Comparison of ENCODE assay signal across 12 mouse cellular contexts in genomic region chr12:3209163-3209562, GRCm38 (mm10).
DNase-seq lines count a peak whose midpoint lies in the region; ATAC-seq and TF ChIP-seq lines count a peak whose summit lies in the region.
"Had no signal": no experiment of that assay in that cellular context is flagged by ENCODE, and none has a peak within 500 bp of the region (broad histone marks: within the 10 kb centered on the region; RNA-seq: fewer than 3 reads in every experiment).

No protein-coding gene starts in this region.

- peak; percentile 41; the same call in 1 of the 2 replicates for TF ChIP-seq CTCF in kidney, postnatal 0 days (IDR thresholded peaks at IDR 0.05; ENCODE audit: low read depth)
- no peak for TF ChIP-seq CTCF in kidney, adult 2 months (conservative IDR thresholded peaks at IDR 0.05; ENCODE audit: insufficient read depth, insufficient read length, low read depth, low read length)

- ATAC-seq in kidney, postnatal 0 days (replicated peaks; ENCODE audit: low FRiP score, low read depth), result no peak

- peak; percentile 18 for DNase-seq in adrenal gland, postnatal 10 days
- DNase-seq in adrenal gland, adult 8-10 months, result no peak
- peak; percentile 22 for DNase-seq in kidney, postnatal 0 days (ENCODE audit: low spot score)
- DNase-seq in kidney, adult 2 months, result no peak
- peak; percentile 47 for DNase-seq in 416B (ENCODE audit: low read depth)
- peak; percentile 7 for DNase-seq in adrenal gland, postnatal 25 days
- DNase-seq in natural killer cell, adult 2 months (ENCODE audit: low spot score in 2 of 2), result no peak
- DNase-seq in spleen, postnatal 10 days (ENCODE audit: low spot score in 2 of 2), result no peak
- DNase-seq: B cell, adult 2 months; gastrocnemius, postnatal 14 days had no signal

- 59% methylated on average over 1 of the region's 1 CpGs for WGBS in kidney, postnatal 0 days
- 53% methylated on average over 1 of the region's 1 CpGs for WGBS in kidney, adult 2 months

- TF ChIP-seq POLR2A in kidney, adult 2 months (IDR thresholded peaks at IDR 0.05; ENCODE audit: low read depth, low read length), result no peak

- H3K4me1 ChIP-seq in kidney, postnatal 0 days (replicated peaks; ENCODE audit: insufficient read depth, low read length), result no peaks in the 10 kb centered on the region
- H3K4me1 ChIP-seq in kidney, adult 2 months (ENCODE audit: control insufficient read depth, insufficient read depth, low read length), result no peaks in the 10 kb centered on the region
- H3K4me1 ChIP-seq: heart, embryonic 15.5 days; lung, embryonic 15.5 days had no signal

- H3K27ac ChIP-seq in kidney, postnatal 0 days, result no peak overlapping the region
- H3K27ac ChIP-seq in kidney, adult 2 months (ENCODE audit: insufficient read depth, low read depth, low read length), result no peak overlapping the region
- H3K27ac ChIP-seq: heart, embryonic 15.5 days; lung, embryonic 15.5 days had no signal

- H3K9me3 ChIP-seq in kidney, postnatal 0 days (replicated peaks; ENCODE audit: low read length), result no peaks in the 10 kb centered on the region
- H3K9me3 ChIP-seq: heart, embryonic 15.5 days; lung, embryonic 15.5 days had no signal

- no peak overlapping the region for H3K9ac ChIP-seq in kidney, postnatal 0 days (ENCODE audit: low read depth, low read length)
- H3K9ac ChIP-seq: heart, embryonic 15.5 days; lung, embryonic 15.5 days had no signal

- no peaks in the 10 kb centered on the region for H3K36me3 ChIP-seq in kidney, postnatal 0 days (ENCODE audit: insufficient read depth, low read length)
- no peaks in the 10 kb centered on the region for H3K36me3 ChIP-seq in kidney, adult 2 months (ENCODE audit: control insufficient read depth, insufficient read depth, low read length)
- H3K36me3 ChIP-seq: heart, embryonic 15.5 days; lung, embryonic 15.5 days had no signal

- H3K4me3 ChIP-seq in kidney, postnatal 0 days (replicated peaks; ENCODE audit: low read depth, low read length), result no peak overlapping the region
- no peak overlapping the region for H3K4me3 ChIP-seq in kidney, adult 2 months (ENCODE audit: insufficient read depth, low read depth, low read length)
- H3K4me3 ChIP-seq: heart, embryonic 15.5 days; lung, embryonic 15.5 days had no signal

- no peaks in the 10 kb centered on the region for H3K27me3 ChIP-seq in kidney, postnatal 0 days (ENCODE audit: insufficient read depth, low read length)
- no peaks in the 10 kb centered on the region for H3K27me3 ChIP-seq in kidney, adult 2 months (replicated peaks; ENCODE audit: control insufficient read depth, insufficient read depth, low read length)
- H3K27me3 ChIP-seq: heart, embryonic 15.5 days; lung, embryonic 15.5 days had no signal

- no peak overlapping the region for H3K4me2 ChIP-seq in kidney, postnatal 0 days (ENCODE audit: low read length)
- H3K4me2 ChIP-seq: heart, embryonic 15.5 days; lung, embryonic 15.5 days had no signal

Comparison
In these comparisons a context has a peak if more than half of its experiments do, and no peak if none do; other contexts are left out.
1. DNase-seq: peak in adrenal gland, postnatal 10 days (single experiment), kidney, postnatal 0 days (single experiment), 416B (single experiment) and adrenal gland, postnatal 25 days (single experiment); none in adrenal gland, adult 8-10 months (single experiment), kidney, adult 2 months (single experiment), natural killer cell, adult 2 months (0 of 2) and spleen, postnatal 10 days (0 of 2).